Mouse (Mus musculus) embryonic stem cell, embryonic (primary cell): ENCODE measurements at regions not wholly inside any gene's neighbourhood (a gene's known extent, or its start where the extent isn't known, plus 50 kb on each side); places are given as distances from the start of the nearest gene placed in this dataset.

Experiments
- CTCF ChIA-PET, 4 experiments: fragments of 300-600 bp in 2 of 4; fragments of 350-600 bp in 2 of 4; sonication (Branson Sonifier 250); formaldehyde crosslinking; loops; one replicate each; lab custom pipeline; 2022; ENCODE audit warnings: inconsistent platforms in 2 of 4; lab: Charles Lee
- POLR2A ChIA-PET, 4 experiments: fragments of 300-600 bp in 2 of 4; fragments of 350-600 bp in 2 of 4; sonication (Branson Sonifier 250); formaldehyde crosslinking; loops; one replicate each; lab custom pipeline; 2022; ENCODE audit warnings: antibody characterized with exemption in 4 of 4, inconsistent platforms in 1 of 4; lab: Charles Lee

DNA sequence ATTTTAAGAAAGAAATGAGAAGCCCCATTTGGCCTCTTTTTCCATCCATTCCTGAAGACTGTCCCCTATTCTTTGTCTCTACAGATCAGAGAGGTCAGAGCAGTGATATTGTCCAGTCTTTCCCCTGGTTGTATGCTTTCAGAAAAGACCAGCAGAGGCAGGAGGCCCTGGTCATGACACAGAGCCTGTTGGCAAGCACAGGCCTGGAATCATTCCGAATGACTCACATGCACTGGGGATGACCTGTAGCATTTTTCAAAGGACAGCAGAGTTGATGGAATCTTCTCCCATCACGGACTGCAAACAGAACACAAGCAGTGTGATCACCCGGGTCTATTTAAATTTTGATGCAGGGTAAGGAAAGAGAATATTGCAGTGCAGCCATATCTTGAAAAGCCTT is 50.2 kb upstream of the Nxt1 start:
- CTCF ChIA-PET, result interaction anchor here in 1 of 4 experiments (0.7 kb wide), 1 partner anchor 84 kb away, joined by 3 read pairs; no protein-coding TSS in a partner anchor
- POLR2A ChIA-PET, result no interaction called here

DNA sequence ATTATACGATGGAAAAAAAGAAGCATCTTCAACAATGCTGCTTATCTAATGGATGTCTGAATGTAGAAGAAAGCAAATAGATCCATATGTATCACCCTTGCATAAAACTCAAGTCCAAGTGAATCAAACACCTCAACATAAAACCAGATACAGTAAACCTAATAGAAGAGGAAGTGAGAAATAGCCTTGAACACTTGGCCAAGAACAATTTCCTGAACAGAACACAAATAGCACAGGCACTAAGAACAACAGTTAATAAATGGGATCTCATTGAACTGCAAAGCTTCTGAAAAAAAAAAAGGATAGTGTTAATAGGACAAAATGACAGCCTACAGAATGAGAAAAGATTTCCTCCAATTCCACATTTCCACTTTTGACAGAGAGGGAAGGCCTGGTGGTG is 60.5 kb upstream of the Nxt1 start:
- ChIA-PET CTCF (no interaction called here), POLR2A (interaction anchor here in 2 of 4 experiments (0.7 to 1.3 kb wide), 2 partner anchors 19 to 75 kb away, joined by 3 read pairs; no protein-coding TSS in a partner anchor)

DNA sequence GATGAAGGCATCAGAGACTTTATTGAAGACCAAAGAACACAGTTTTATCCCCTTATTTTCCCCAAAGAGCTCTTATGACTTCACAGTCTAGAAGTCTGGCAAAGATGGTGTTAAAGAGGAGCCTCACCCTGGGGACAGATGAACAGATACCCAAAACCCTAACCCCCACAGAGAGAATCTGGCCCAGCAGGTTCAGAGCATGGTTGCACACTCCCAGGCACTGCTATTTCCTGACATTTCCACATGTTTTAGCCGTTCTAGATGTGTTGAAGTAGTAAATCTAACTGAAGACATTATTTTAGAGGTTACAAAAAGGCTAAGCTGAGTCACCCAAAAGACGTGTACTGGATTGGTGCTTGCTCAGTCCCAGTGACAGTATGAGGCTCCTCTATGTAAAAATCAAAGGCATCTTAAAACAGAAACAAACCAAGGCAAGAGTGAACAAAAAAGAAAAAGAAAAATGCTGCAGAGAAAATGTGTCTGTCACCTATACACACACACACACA is 66.9 kb upstream of the Nxt1 start:
- CTCF ChIA-PET, result interaction anchor here in 2 of 4 experiments (0.6 to 0.7 kb wide), 2 partner anchors 11 to 1386 kb away, joined by 3 to 12 read pairs; no protein-coding TSS in a partner anchor
- POLR2A ChIA-PET, result interaction anchor here in 1 of 4 experiments (0.7 kb wide), 1 partner anchor 367 kb away, joined by 3 read pairs; no protein-coding TSS in a partner anchor

DNA sequence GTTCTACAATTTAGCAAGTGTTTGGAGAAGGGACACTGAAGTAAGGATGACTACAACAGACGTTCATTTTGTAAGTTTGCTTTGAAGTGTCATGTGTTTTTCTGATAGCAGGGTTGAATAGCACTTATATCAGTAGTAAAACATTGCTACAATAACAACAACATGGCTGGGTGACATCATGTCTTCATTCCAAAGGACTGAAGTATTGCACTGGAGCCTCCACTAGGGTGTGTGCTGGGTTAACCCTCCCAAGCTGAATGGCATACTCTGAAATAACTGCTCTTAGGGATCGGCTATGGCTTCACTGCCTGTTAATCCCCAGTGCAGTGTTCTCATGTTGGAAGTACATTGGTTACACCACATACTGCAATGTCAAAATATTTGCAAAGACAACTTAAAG is 68.5 kb upstream of the Nxt1 start:
- CTCF ChIA-PET, result no interaction called here
- POLR2A ChIA-PET, result no interaction called here

DNA sequence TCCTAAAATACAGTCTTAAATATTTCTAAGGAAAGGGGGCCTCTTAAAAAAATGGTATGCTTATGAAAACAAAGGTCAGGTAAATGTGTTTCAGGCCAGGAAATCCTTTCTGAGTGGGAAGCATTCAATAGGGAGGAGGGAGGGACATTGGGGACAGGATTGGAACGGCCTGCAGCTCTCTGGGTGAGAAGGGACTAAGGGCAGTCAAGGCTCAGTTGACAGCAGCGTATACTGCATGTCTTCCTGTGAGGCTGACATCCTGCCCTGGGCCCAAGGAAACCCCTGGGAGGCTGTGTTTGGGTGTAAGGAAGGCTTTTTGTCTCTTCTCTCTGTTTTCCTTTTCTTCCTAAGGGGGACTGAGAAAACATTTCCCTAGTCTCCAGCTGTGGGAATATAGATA is 69.1 kb upstream of the Nxt1 start:
- ChIA-PET POLR2A (interaction anchor here in 1 of 4 experiments (0.9 kb wide), 1 partner anchor 20 kb away, joined by 3 read pairs; no protein-coding TSS in a partner anchor), CTCF (no interaction called here)

DNA sequence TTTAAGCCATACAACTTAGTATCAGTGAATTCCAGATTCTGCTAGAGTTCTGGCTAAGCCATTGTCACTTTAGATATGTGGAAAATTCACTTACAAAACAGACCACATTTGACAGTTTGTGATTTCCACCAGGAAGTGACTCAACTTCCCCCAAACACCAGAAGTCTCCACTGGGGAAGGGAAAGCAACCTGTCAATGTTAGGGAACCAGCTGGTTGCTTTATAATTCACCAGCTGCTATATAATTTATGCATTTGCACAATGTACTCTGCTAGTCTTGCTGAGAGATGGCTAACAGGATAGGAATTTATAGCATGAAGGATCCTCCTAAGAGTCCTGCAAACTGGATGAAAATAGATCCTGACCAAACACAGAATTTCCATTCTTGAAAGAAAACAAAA is 72.9 kb upstream of the Nxt1 start:
- POLR2A ChIA-PET, result no interaction called here
- CTCF ChIA-PET, result no interaction called here

DNA sequence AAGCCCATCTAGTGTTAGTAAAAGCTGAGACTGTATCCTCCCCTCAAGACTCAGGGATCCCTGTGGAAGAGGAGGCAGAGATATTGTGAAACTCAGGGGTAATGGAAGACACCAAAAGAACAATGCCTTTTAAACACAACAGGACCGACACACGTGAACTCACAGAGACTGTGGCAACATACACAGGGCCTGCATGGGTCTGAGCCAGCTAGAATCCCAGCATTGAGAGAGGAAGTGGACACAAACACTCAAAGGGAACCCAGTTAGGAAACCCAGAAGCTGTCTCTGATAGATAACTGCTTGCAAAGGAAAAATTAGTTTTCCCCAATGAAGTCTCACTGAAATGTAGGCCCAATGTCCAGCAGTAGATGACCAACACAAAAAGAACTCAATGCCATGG is 75.4 kb upstream of the Nxt1 start:
- ChIA-PET POLR2A (no interaction called here), CTCF (no interaction called here)

DNA sequence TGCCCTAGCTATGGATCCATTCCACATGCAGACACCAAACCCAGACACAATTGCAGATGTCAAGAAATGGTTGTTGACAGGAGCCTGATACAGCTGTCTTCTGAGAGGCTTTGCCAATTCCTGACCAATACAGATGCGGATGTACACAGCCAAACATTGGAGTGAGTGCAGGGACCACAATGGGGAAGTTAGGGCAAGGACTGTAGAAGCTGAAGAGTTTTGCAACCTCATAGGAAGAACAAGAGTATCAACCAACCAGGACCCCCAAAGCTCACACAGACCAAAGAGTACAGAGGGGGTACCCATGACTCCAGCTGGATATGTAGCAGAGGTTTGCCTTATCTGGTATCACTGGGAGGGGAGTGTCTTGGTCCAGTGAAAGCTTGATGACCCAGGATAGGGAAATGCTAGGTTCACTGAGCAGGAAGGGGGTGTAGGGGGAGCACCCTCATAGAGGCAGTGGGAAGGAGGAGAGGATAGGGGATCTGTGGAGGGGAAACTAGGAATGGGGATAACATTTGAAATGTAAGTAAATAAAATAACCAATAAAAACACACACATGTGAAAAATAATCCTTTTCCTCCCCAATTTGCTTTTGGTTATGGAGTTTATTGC is 86.6 kb upstream of the Nxt1 start:
- ChIA-PET CTCF (no interaction called here), POLR2A (no interaction called here)

DNA sequence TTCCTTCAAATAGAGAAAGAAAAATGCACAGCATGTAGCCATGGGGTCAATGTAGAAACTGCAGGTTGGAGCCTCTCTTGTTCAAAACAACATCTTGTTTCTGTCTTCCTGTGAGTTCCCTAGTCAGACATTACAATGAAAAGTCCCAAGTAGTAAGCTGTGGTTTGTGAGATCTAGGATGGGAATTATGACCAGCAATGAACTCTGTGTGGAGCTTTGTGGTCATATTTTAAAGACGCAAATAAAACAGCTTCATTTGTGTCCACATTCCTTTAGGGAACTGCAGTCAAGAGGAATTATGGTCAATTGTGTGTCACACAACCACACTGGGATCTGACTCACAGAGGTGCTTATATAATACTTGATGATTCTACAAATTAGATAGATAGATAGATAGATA is 90.2 kb upstream of the Nxt1 start:
- POLR2A ChIA-PET, result no interaction called here
- CTCF ChIA-PET, result interaction anchor here in 1 of 4 experiments (1.4 kb wide), 1 partner anchor 207 kb away, joined by 3 read pairs; no protein-coding TSS in a partner anchor

DNA sequence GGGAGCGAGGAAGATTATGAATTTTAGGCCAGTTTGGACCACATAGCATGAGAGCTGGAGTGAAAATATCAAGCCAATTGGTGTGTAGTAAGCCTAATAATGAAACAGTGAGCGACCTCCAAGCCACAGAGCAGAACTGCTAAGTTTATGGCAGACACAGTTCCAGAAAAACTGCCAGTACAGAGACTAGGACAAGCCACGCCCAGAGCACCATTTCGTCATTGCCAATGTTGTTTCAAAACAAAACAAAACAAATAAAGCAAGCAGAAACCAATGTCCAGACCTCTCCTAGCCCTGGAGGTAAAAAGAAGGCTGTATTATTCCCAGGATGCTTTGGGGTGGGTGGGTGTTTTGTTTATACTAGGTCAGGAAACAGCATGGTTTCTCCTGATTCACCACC is 90.7 kb upstream of the Nxt1 start:
- POLR2A ChIA-PET, result no interaction called here
- CTCF ChIA-PET, result no interaction called here

DNA sequence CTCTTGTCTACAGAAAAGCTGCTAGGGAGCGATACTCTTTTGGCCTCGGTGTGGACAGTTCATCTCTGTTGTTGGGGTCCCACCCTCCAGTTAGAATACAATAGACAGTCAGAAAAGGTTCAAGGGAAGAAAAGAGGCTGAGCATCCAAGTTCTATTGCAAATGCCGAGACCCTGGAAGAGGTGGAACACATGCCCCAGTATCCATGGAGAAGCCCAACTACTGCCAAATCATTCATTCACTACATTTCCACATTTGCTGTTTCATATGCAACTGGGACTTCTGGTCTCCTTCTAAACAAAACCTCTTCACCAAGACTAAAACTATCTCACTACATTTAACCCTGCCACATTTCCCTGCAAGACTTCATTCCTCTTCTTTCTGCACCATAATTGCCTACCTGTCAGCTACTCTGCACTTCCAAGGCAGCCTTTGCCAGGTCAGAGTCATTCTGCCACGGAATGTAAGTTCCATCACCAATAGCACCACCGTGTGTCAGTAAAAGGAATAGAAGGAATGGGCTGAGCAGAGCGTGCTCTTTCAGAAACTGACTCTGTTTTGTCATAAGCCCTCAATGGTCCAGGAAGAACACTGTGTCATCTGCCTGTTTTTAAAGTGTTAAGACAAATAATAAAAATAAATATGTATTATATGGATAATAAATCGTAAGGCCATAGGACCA is 92.0 kb upstream of the Nxt1 start:
- CTCF ChIA-PET, result interaction anchor here in 2 of 4 experiments (0.6 to 1.3 kb wide), 2 partner anchors 205 to 207 kb away, joined by 4 to 6 read pairs; no protein-coding TSS in a partner anchor
- POLR2A ChIA-PET, result no interaction called here

DNA sequence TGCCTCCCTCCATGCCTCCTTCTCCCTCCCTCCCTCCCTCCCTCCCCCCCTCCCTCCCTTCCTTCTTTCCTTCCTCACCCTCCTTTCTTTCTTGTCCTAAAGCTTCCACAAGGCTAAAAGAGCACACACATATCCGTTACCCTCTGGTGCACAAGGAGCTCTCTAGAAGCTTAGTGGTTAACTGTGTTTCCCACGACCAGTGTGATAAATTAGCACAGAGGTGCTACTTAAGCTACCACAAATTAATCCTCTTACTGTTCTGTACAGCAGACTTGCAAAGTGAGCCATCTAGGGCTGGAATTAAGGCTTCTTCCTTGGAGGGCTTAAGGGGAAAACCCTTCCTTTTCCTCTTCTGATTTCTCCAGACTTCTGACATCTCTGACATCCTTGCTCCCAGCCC is 92.8 kb upstream of the Nxt1 start:
- ChIA-PET CTCF (interaction anchor here in 1 of 4 experiments (1.1 to 1.3 kb wide), 2 partner anchors 170 to 205 kb away, joined by 3 to 6 read pairs; no protein-coding TSS in a partner anchor), POLR2A (interaction anchor here in 1 of 4 experiments (1.5 kb wide), 1 partner anchor 93 kb away, joined by 5 read pairs; the partner anchor contains the start of gene Nxt1)

DNA sequence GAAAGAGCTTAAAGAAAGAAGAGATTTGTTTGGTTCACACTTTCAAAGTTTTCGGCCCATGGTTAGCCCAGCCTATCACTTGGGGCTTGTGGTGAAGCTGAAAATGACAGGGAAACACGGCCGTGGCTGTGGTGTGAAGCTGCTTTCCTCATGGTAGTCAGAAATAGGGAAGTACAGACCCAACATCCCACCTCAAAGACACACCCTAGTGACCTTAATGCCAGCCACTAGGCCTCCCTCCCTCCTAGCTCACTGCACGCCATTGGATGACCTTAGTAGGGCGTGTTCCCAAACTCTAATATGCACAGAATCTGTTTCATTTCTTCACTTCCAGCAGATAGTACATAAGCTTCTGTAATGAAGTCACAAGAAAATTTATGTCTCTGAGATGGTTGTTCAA is 93.4 kb upstream of the Nxt1 start:
- POLR2A ChIA-PET, result interaction anchor here in 1 of 4 experiments (0.6 to 1.5 kb wide), 2 partner anchors 94 to 1207 kb away, joined by 3 to 5 read pairs; partner anchors contain the start of gene Nxt1

DNA sequence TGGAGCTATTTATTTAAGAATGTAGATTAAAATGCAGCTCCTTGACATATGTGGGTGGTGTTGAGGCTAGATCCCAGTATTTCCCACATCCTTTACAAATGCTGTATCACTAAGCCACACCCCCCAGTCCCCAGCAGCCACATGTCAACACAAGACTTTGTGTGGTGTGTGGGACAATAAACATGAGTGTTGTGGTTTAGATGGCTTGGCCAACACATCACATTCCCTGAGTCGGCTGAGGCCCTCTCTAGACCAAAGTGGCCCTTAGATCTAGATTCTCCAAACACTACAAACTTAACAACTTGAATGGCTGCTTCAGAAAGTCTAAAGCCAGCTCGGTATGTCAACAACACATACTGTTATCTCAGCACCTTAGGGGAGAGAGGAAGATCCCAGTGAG is 94.2 kb upstream of the Nxt1 start:
- ChIA-PET POLR2A (interaction anchor here in 1 of 4 experiments (0.6 to 1.5 kb wide), 2 partner anchors 94 to 1206 kb away, joined by 3 to 5 read pairs; partner anchors contain the start of gene Nxt1), CTCF (interaction anchor here in 1 of 4 experiments (0.6 to 1.6 kb wide), 2 partner anchors 183 to 336 kb away, joined by 3 to 4 read pairs; partner anchors contain the start of gene Sstr4)

More for the DNA sequence above, 93.4 kb upstream of the Nxt1 start:
- CTCF ChIA-PET, result interaction anchor here in 3 of 4 experiments (0.6 to 1.6 kb wide), 3 partner anchors 169 to 341 kb away, joined by 3 to 4 read pairs (median 3); partner anchors contain the start of gene Sstr4 (in 1 of the 3)

DNA sequence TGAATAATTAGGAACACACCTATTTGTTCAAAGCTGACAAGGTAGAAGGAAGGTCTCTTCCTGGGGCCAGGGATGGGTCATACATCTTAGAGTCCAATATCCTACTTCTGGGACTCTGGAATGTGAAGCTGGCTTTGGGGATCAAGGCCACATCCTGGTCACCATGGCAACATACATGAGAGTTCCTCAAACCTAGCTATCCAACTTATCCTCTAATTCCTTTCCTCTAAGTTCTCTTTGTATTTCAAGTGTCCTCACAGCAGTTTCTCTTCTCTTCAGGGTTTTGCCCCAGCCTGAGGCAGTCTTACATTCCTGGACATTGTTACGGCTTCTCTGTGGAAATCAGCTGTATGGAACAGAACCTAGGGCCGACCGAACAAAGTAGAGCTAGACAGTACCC is 97.0 kb upstream of the Nxt1 start:
- POLR2A ChIA-PET, result no interaction called here
- CTCF ChIA-PET, result interaction anchor here in 1 of 4 experiments (1.0 to 1.2 kb wide), 2 partner anchors 200 to 327 kb away, joined by 3 to 4 read pairs; no protein-coding TSS in a partner anchor

DNA sequence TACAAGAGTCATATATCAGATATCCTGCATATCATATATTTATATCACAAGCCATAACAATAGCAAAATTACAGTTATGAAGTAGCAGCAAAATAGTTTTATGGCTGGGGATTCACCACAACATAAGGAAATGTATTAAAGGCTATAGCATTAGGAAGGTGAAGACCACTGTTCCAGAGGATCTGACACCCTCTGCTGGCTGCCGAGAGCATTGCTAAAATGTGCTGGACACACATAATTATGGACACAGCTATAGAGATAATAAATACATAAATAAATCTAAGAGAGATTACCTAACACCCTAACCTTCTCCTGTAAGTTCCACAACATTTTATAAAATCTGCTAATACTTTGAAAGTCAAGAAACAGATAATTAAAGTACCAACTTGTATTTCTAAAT is 100.2 kb upstream of the Nxt1 start:
- ChIA-PET CTCF (interaction anchor here (0.7 to 1.5 kb wide), 7 partner anchors 163 to 764 kb away, joined by 3 to 6 read pairs (median 4); no protein-coding TSS in a partner anchor), POLR2A (interaction anchor here in 1 of 4 experiments (0.6 kb wide), 1 partner anchor 544 kb away, joined by 3 read pairs; no protein-coding TSS in a partner anchor)

DNA sequence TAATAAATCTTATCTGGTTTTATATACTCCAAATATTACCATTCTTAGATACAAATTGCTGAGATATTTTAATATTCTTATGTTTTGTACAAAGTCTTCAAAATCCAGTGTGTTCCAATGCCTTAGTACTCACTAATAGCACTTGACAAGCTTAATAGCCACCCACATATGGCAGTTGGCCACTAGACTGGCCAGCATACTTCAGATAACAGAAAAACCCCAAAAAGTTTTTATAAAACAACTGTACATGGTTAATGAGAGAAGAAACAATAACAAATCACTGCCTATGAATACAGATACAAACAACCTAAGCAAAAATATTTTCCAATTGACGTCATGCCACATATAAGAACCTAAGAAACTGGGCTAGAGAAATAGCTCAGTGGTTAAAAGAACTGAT is 100.8 kb upstream of the Nxt1 start:
- POLR2A ChIA-PET, result interaction anchor here in 1 of 4 experiments (0.6 kb wide), 1 partner anchor 544 kb away, joined by 3 read pairs; no protein-coding TSS in a partner anchor

DNA sequence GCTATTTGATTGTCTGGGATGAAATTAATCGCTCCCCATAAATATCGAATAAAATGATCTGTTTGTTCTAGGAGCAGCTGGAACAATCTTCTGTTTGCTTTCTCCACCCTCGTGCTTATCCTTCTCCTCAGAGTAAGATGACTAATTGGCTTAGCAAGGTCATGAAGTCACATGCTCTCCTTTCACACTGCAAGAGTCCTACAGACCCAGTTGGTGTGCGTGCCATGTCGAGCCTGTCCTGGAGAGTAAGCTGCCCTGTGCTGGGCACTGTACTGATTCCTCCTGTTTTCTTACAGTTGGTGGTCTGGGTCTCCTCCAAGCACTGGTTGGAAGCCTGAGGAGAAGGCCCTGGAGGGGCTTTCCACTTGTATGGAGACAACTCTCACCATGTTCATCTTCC is 101.4 kb upstream of the Nxt1 start:
- CTCF ChIA-PET, result interaction anchor here in 1 of 4 experiments (0.8 kb wide), 1 partner anchor 196 kb away, joined by 4 read pairs; no protein-coding TSS in a partner anchor
- POLR2A ChIA-PET, result no interaction called here

More for the DNA sequence above, 100.8 kb upstream of the Nxt1 start:
- CTCF ChIA-PET, result interaction anchor here in 2 of 4 experiments (0.8 to 1.5 kb wide), 4 partner anchors 163 to 764 kb away, joined by 4 to 5 read pairs (median 4); no protein-coding TSS in a partner anchor
